Mouse (Mus musculus): ENCODE measurements at regions not wholly inside any gene's neighbourhood (a gene's known extent, or its start where the extent isn't known, plus 50 kb on each side); places are given as distances from the start of the nearest gene placed in this dataset.

DNA sequence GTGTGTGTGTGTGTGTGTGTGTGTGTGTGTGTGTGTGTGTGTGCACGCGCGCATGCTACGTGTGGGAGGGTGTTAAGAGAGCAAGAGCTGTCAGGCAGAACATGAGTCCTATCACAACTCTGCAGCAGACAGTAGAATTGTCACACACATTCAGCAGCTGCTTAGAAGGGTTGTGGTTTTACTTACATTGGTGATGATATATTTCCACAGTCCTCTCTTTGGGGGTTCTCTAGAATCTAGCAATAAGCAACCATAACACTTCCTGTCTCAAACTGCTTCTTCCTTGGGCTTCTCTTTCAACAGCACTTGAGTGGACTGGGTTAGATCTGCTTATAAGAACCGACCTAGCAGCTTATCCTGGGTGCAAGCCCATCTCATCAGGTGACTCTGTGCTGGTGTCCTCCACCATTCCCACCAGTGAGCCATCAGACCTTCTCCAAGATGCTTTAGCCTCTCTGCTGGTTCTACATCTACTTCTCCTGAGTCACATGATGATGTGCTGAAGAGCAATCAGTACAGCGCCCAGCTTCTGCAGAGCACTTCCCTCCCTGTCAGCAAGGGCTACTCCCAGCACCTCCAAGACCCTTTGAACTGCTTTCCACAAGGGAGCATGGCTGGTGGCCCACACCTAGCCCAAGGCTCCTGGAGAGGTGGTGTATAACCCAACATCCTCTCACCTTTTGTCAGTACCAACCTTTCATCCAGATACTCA lies 222.6 kb downstream of the Wdr11 start:
- Histone ChIP-seq H3K4me1 (ENCODE audit: control insufficient read depth, insufficient read depth, low read length) (no peaks in the 10 kb centered on the region), H3K36me3 (ENCODE audit: control insufficient read depth, insufficient read depth, low read length) (no peaks in the 10 kb centered on the region), H3K4me3 (ENCODE audit: low read depth, low read length) (no peak overlapping the region), H3K27ac (ENCODE audit: low read length) (no peak overlapping the region), H3K9me3 (replicated peaks; ENCODE audit: control insufficient read depth, low read length, poor library complexity, severe bottlenecking) (no peaks in the 10 kb centered on the region), H3K27me3 (ENCODE audit: control insufficient read depth, insufficient read depth, low read depth, low read length) (no peaks in the 10 kb centered on the region), H3K9ac (ENCODE audit: low read depth, low read length) (no peak overlapping the region), H3K4me2 (ENCODE audit: low read length) (no peak overlapping the region)
- WGBS: 86% methylated on average over 6 of the region's 6 CpGs
- ATAC-seq: no peak

DNA sequence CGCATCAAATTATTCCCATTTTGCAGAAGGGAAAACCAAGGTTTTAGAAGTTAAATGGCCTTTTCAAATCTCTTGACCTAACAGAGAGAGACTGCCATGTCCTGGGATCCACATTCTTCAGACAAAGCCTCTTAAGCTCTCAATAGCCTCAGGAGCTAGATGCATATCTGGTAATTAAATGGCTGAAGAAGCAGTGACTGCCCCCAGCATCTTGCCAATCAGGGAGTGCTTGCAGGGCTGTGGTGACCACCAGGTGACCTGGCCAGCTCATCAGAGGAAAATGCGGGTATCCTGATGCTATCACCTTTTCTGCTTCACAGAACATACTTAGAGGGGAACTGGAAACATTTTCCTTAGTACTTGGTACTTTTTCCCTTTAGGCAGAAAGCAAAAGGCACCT lies 227.2 kb downstream of the Wdr11 start:
- Histone ChIP-seq H3K4me2 (ENCODE audit: low read length) (no peak overlapping the region), H3K9ac (ENCODE audit: low read depth, low read length) (no peak overlapping the region), H3K27me3 (ENCODE audit: control insufficient read depth, insufficient read depth, low read depth, low read length) (no peaks in the 10 kb centered on the region), H3K36me3 (ENCODE audit: control insufficient read depth, insufficient read depth, low read length) (no peaks in the 10 kb centered on the region), H3K4me3 (ENCODE audit: low read depth, low read length) (no peak overlapping the region), H3K4me1 (ENCODE audit: control insufficient read depth, insufficient read depth, low read length) (no peaks in the 10 kb centered on the region), H3K27ac (ENCODE audit: low read length) (no peak overlapping the region), H3K9me3 (replicated peaks; ENCODE audit: control insufficient read depth, low read length, poor library complexity, severe bottlenecking) (no peaks in the 10 kb centered on the region)
- no peak for ATAC-seq
- 91% methylated on average over 2 of the region's 2 CpGs for WGBS

DNA sequence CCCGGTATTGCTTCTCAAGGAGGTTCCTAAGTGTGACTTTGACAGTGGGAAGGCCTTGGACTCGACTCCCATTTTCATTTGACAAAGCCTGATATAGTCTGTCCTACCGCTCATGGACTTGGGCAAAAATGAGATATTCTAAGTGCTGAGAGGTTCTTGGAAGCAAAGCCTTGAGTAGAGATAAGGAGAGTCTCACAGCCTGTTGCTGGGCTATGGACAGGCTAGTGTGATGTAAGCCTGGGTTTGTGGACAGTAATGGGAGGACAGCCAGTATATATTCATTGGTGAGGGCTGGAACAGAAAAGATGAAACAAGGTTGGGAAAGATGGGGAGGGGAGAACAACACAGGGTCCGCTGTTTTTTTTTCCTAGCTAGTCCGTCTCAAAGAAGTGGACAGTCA lies 228.0 kb downstream of the Wdr11 start:
- H3K9me3 ChIP-seq (replicated peaks; ENCODE audit: control insufficient read depth, low read length, poor library complexity, severe bottlenecking): no peaks in the 10 kb centered on the region
- H3K27ac ChIP-seq (ENCODE audit: low read length): no peak overlapping the region
- ATAC-seq: no peak
- H3K36me3 ChIP-seq (ENCODE audit: control insufficient read depth, insufficient read depth, low read length): no peaks in the 10 kb centered on the region
- WGBS: 75% methylated on average over 5 of the region's 5 CpGs
- no peaks in the 10 kb centered on the region for H3K27me3 ChIP-seq (ENCODE audit: control insufficient read depth, insufficient read depth, low read depth, low read length)
- no peak overlapping the region for H3K4me3 ChIP-seq (ENCODE audit: low read depth, low read length)
- H3K9ac ChIP-seq (ENCODE audit: low read depth, low read length): no peak overlapping the region
- H3K4me2 ChIP-seq (ENCODE audit: low read length): no peak overlapping the region
- no peaks in the 10 kb centered on the region for H3K4me1 ChIP-seq (ENCODE audit: control insufficient read depth, insufficient read depth, low read length)

DNA sequence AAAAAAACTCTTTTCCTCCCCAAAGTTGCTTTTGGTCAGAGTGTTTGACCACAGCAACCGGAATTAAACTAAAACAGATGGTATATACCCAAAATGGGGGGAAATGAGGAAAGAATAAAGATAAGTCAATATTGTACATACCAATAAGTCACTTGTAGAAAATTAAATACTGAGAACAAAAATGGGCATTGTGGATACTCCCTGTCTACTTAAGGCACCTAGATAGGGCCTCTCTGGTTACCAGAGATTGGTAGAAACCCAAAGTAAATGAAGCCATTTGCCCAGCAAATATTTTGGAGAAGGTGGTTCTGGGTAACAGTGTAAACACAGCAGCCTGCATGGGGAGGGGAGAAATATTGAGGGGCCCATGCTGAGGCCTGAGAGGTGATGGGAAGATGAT lies 237.3 kb downstream of the Wdr11 start:
- no peaks in the 10 kb centered on the region for H3K4me1 ChIP-seq (ENCODE audit: control insufficient read depth, insufficient read depth, low read length)
- no peak overlapping the region for H3K4me3 ChIP-seq (ENCODE audit: low read depth, low read length)
- H3K27ac ChIP-seq (ENCODE audit: low read length): no peak overlapping the region
- ATAC-seq: no peak
- 0 out of 2 replicates have a peak, but pooled peaks cover 3% of the 10 kb centered on the region for H3K27me3 ChIP-seq (ENCODE audit: control insufficient read depth, insufficient read depth, low read depth, low read length)
- H3K36me3 ChIP-seq (ENCODE audit: control insufficient read depth, insufficient read depth, low read length): no peaks in the 10 kb centered on the region
- no peaks in the 10 kb centered on the region for H3K9me3 ChIP-seq (replicated peaks; ENCODE audit: control insufficient read depth, low read length, poor library complexity, severe bottlenecking)
- 93% methylated on average over 1 of the region's 1 CpGs for WGBS
- H3K9ac ChIP-seq (ENCODE audit: low read depth, low read length): no peak overlapping the region
- H3K4me2 ChIP-seq (ENCODE audit: low read length): no peak overlapping the region

DNA sequence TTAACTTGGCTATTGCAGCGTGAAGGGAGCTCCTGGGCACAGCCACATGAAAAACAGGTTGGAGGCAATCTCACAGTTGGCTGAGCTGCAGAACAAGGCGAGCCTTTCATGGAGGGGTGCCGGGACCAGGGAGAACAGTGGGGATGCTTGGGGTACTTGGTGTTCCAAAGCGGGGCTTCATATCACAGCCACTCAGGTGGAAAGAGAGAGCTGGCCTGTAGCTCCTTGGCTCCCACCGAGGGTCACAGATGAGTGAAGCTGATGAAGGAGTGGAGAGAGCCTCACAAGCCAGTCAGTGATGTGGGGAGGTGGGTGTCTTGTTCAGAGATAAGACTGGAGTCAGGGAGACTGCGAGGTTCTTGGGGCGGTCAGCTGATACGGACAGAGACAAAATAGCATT lies 241.2 kb downstream of the Wdr11 start:
- Histone ChIP-seq H3K9ac (ENCODE audit: low read depth, low read length) (no peak overlapping the region), H3K4me2 (ENCODE audit: low read length) (no peak overlapping the region), H3K9me3 (replicated peaks; ENCODE audit: control insufficient read depth, low read length, poor library complexity, severe bottlenecking) (no peaks in the 10 kb centered on the region), H3K4me1 (ENCODE audit: control insufficient read depth, insufficient read depth, low read length) (no peaks in the 10 kb centered on the region), H3K27ac (ENCODE audit: low read length) (no peak overlapping the region), H3K4me3 (ENCODE audit: low read depth, low read length) (no peak overlapping the region), H3K27me3 (ENCODE audit: control insufficient read depth, insufficient read depth, low read depth, low read length) (no peaks in the 10 kb centered on the region), H3K36me3 (ENCODE audit: control insufficient read depth, insufficient read depth, low read length) (no peaks in the 10 kb centered on the region)
- no peak for ATAC-seq
- 79% methylated on average over 8 of the region's 8 CpGs for WGBS

GRCm38 (mm10) chr7:129842303-129843122 lies 250.8 kb downstream of the Wdr11 start:
- Histone ChIP-seq H3K4me3 (ENCODE audit: low read depth, low read length) (no peak overlapping the region), H3K36me3 (ENCODE audit: control insufficient read depth, insufficient read depth, low read length) (no peaks in the 10 kb centered on the region), H3K4me1 (ENCODE audit: control insufficient read depth, insufficient read depth, low read length) (0 out of 2 replicates have a peak, but pooled peaks cover 3% of the 10 kb centered on the region), H3K9me3 (replicated peaks; ENCODE audit: control insufficient read depth, low read length, poor library complexity, severe bottlenecking) (no peaks in the 10 kb centered on the region), H3K9ac (ENCODE audit: low read depth, low read length) (no peak overlapping the region), H3K4me2 (ENCODE audit: low read length) (no peak overlapping the region), H3K27me3 (ENCODE audit: control insufficient read depth, insufficient read depth, low read depth, low read length) (no peaks in the 10 kb centered on the region), H3K27ac (ENCODE audit: low read length) (no peak overlapping the region)
- 44% methylated on average over 10 of the region's 10 CpGs for WGBS
- no peak for ATAC-seq

- Histone ChIP-seq H3K4me3 (ENCODE audit: low read depth, low read length) (no peak overlapping the region), H3K9ac (ENCODE audit: low read depth, low read length) (no peak overlapping the region), H3K27ac (ENCODE audit: low read length) (no peak overlapping the region), H3K36me3 (ENCODE audit: control insufficient read depth, insufficient read depth, low read length) (no peaks in the 10 kb centered on the region), H3K27me3 (ENCODE audit: control insufficient read depth, insufficient read depth, low read depth, low read length) (no peaks in the 10 kb centered on the region), H3K9me3 (replicated peaks; ENCODE audit: control insufficient read depth, low read length, poor library complexity, severe bottlenecking) (no peaks in the 10 kb centered on the region; the same call in 1 of the 2 replicates), H3K4me2 (ENCODE audit: low read length) (no peak overlapping the region), H3K4me1 (ENCODE audit: control insufficient read depth, insufficient read depth, low read length) (0 out of 2 replicates have a peak, but pooled peaks cover 3% of the 10 kb centered on the region)
- ATAC-seq: no peak
- WGBS: 79% methylated on average over 5 of the region's 5 CpGs
Observed at GRCm38 (mm10) chr7:129847136-129847535, 255.5 kb downstream of the Wdr11 start.

DNA sequence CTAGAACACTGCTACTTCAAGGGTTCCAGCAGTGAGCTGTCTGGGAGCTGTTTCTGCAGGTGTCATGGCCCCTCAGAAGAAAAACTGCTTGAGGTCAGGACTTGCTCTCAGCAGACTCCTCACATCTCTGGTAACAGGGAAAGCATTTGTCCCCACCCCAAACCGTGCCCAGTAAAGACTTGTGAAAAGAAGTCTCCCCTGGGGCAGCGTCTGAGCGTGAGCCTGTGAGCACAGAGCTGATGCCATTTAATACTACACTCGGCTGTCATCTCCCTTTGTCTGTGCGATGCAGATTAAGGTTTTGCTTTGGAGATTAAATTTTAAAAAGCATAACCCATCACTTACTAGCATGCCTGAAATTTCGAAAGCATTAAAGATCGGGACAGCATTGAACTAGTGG lies 261.9 kb downstream of the Wdr11 start:
- no peaks in the 10 kb centered on the region for H3K27me3 ChIP-seq (ENCODE audit: control insufficient read depth, insufficient read depth, low read depth, low read length)
- WGBS: 25% methylated on average over 7 of the region's 7 CpGs
- no peaks in the 10 kb centered on the region; the same call in 1 of the 2 replicates for H3K4me1 ChIP-seq (ENCODE audit: control insufficient read depth, insufficient read depth, low read length)
- no peaks in the 10 kb centered on the region; the same call in 1 of the 2 replicates for H3K9me3 ChIP-seq (replicated peaks; ENCODE audit: control insufficient read depth, low read length, poor library complexity, severe bottlenecking)
- no peaks in the 10 kb centered on the region for H3K36me3 ChIP-seq (ENCODE audit: control insufficient read depth, insufficient read depth, low read length)
- no peak overlapping the region for H3K4me2 ChIP-seq (ENCODE audit: low read length)
- no peak for ATAC-seq
- H3K27ac ChIP-seq (ENCODE audit: low read length): no peak overlapping the region
- H3K4me3 ChIP-seq (ENCODE audit: low read depth, low read length): no peak overlapping the region
- no peak overlapping the region for H3K9ac ChIP-seq (ENCODE audit: low read depth, low read length)

DNA sequence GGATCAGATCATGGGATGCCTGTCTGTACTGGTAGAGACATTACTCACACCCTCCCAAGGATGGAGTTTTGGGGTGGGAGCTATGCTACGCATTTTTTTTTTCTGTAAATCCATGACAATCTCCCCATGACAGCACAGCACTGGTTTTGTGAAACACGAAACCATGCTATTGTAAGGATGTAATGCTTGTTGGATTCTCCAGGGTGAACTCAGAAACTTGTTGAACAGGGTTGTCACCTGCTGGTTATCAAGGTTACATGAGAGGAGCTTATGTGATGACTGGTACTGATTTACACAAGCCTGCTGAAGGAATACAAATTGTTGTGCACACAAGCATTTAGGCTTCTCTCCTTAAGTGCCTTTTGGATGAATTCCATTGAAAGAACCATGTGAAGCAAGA lies 263.3 kb downstream of the Wdr11 start:
- Histone ChIP-seq H3K4me2 (ENCODE audit: low read length) (no peak overlapping the region), H3K9me3 (replicated peaks; ENCODE audit: control insufficient read depth, low read length, poor library complexity, severe bottlenecking) (no peaks in the 10 kb centered on the region), H3K9ac (ENCODE audit: low read depth, low read length) (no peak overlapping the region), H3K27ac (ENCODE audit: low read length) (no peak overlapping the region), H3K4me1 (ENCODE audit: control insufficient read depth, insufficient read depth, low read length) (no peaks in the 10 kb centered on the region; the same call in 1 of the 2 replicates), H3K36me3 (ENCODE audit: control insufficient read depth, insufficient read depth, low read length) (no peaks in the 10 kb centered on the region), H3K4me3 (ENCODE audit: low read depth, low read length) (no peak overlapping the region), H3K27me3 (ENCODE audit: control insufficient read depth, insufficient read depth, low read depth, low read length) (no peaks in the 10 kb centered on the region)
- WGBS: 67% methylated on average over 2 of the region's 2 CpGs
- ATAC-seq: no peak

Measured in midbrain, embryonic 16.5 days (tissue).